Mouse (Mus musculus): ENCODE results near the gene Dpm2. TPM values are rescaled to one million over a fixed set of nuclear protein-coding genes. Genes with fewer than 3 reads are reported as not detected.

The Dpm2 gene
- polyA plus RNA-seq, 1 experiment from 2014 or later = 111 TPM

Other genes with a start within 250 kb of the Dpm2 start
- 65.8 and 66.4 TPM in 2 replicates for gene Ciz1, start 218.5 kb upstream of the Dpm2 start, polyA plus RNA-seq (2016; fragmentation: Nextera tagmentation; extraction: Ambion mirVana)
- gene Dnm1, start 217.5 kb upstream of the Dpm2 start, polyA plus RNA-seq (2016; fragmentation: Nextera tagmentation; extraction: Ambion mirVana) = 20.7 and 23.5 TPM in 2 replicates
- gene 1110008P14Rik, start 188.9 kb upstream of the Dpm2 start, polyA plus RNA-seq (2016; fragmentation: Nextera tagmentation; extraction: Ambion mirVana) = 35.0 and 39.3 TPM in 2 replicates
- gene Lcn2, start 182.6 kb upstream of the Dpm2 start, polyA plus RNA-seq (2016; fragmentation: Nextera tagmentation; extraction: Ambion mirVana) = not detected in 2 replicates
- gene Ptges2, start 175.0 kb upstream of the Dpm2 start, polyA plus RNA-seq (2016; fragmentation: Nextera tagmentation; extraction: Ambion mirVana) = 32.2 and 32.5 TPM in 2 replicates
- gene Naif1, start 120.4 kb upstream of the Dpm2 start, polyA plus RNA-seq (2016; fragmentation: Nextera tagmentation; extraction: Ambion mirVana) = 6.4 and 6.8 TPM in 2 replicates
- gene Slc25a25, start 119.4 kb upstream of the Dpm2 start, polyA plus RNA-seq (2016; fragmentation: Nextera tagmentation; extraction: Ambion mirVana) = 29.8 and 31.8 TPM in 2 replicates
- 11.8 and 12.3 TPM in 2 replicates for gene Fam102a, start 35.5 kb upstream of the Dpm2 start, polyA plus RNA-seq (2016; fragmentation: Nextera tagmentation; extraction: Ambion mirVana)
- gene Pip5kl1, start 3.9 kb downstream of the Dpm2 start, polyA plus RNA-seq (2016; fragmentation: Nextera tagmentation; extraction: Ambion mirVana) = 2.0 and 2.1 TPM in 2 replicates
- 0.11 TPM in 2 replicates for gene 9430097D07Rik, start 4.8 kb downstream of the Dpm2 start, polyA plus RNA-seq (2016; fragmentation: Nextera tagmentation; extraction: Ambion mirVana)
- gene St6galnac4, start 16.2 kb downstream of the Dpm2 start, polyA plus RNA-seq (2016; fragmentation: Nextera tagmentation; extraction: Ambion mirVana) = 25.1 and 26.4 TPM in 2 replicates
- 17.1 and 17.3 TPM in 2 replicates for gene St6galnac6, start 28.9 kb downstream of the Dpm2 start, polyA plus RNA-seq (2016; fragmentation: Nextera tagmentation; extraction: Ambion mirVana)
- 20.5 and 24.7 TPM in 2 replicates for gene Ak1, start 50.9 kb downstream of the Dpm2 start, polyA plus RNA-seq (2016; fragmentation: Nextera tagmentation; extraction: Ambion mirVana)
- gene Eng, start 75.7 kb downstream of the Dpm2 start, polyA plus RNA-seq (2016; fragmentation: Nextera tagmentation; extraction: Ambion mirVana) = 23.7 and 25.5 TPM in 2 replicates
- gene Fpgs, start 133.3 kb downstream of the Dpm2 start, polyA plus RNA-seq (2016; fragmentation: Nextera tagmentation; extraction: Ambion mirVana) = 33.5 and 35.5 TPM in 2 replicates
- gene Cdk9, start 142.2 kb downstream of the Dpm2 start, polyA plus RNA-seq (2016; fragmentation: Nextera tagmentation; extraction: Ambion mirVana) = 130 and 135 TPM in 2 replicates
- gene Sh2d3c, start 150.2 kb downstream of the Dpm2 start, polyA plus RNA-seq (2016; fragmentation: Nextera tagmentation; extraction: Ambion mirVana) = 27.1 and 27.5 TPM in 2 replicates
- gene 6330409D20Rik, start 170.2 kb downstream of the Dpm2 start, polyA plus RNA-seq (2016; fragmentation: Nextera tagmentation; extraction: Ambion mirVana) = 0.52 and 0.57 TPM in 2 replicates
- 48.9 and 53.5 TPM in 2 replicates for gene Tor2a, start 186.4 kb downstream of the Dpm2 start, polyA plus RNA-seq (2016; fragmentation: Nextera tagmentation; extraction: Ambion mirVana)
- gene Ttc16, start 204.8 kb downstream of the Dpm2 start, polyA plus RNA-seq (2016; fragmentation: Nextera tagmentation; extraction: Ambion mirVana) = 0.31 and 0.34 TPM in 2 replicates
- 5.3 and 6.4 TPM in 2 replicates for gene Ptrh1, start 204.9 kb downstream of the Dpm2 start, polyA plus RNA-seq (2016; fragmentation: Nextera tagmentation; extraction: Ambion mirVana)
- gene Cfap157, start 213.6 kb downstream of the Dpm2 start, polyA plus RNA-seq (2016; fragmentation: Nextera tagmentation; extraction: Ambion mirVana) = 0.54 and 0.60 TPM in 2 replicates